Mouse (Mus musculus): ENCODE results near the gene Pom121l12. TPM values are rescaled to one million over a fixed set of nuclear protein-coding genes. Genes with fewer than 3 reads are reported as not detected.

The Pom121l12 gene
- total RNA-seq (2021), result not detected in 2 replicates
- long read RNA-seq, result 0 reads

DNA sequence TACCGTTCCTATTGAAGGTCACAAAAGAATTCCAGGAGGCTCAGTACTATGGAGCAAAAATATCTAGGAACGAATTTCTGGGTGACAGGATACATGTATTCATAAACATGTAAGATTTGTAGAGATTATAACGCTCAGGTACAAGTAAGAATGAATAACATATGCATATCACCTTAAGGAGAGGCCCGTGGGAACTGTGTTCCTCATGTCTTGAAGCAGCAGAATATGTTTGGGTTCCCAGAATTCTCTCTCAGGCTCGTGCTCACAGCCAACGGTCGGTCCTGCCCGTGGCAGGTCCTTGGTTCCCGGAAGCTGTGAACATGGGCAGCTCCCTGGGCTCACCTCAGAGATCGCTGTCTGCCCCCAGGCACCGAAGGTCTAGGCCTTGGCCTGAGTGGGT lies at the start of gene Pom121l12:
Gene Pom121l12, plus strand, starts transcription at position 301 of the 400 bp plus-strand sequence.
- DNase-seq, result no peak

DNA sequence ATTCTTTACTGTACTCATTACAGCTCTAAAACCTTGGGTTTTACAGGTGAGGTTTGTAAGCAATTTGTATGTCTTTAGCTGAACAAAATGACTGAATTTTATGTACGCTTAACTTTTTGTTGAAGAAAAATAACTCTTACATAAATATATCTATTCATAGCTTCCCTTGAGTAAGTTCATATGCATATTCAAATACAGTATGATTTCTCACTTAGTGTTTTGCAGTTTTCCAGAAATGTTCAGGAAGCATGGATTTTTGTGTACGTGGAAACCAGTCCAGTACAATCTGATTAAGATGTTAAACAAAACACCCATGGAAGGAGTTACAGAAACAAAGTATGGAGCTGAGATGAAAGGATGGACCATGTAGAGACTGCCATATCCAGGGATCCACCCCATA lies 12.8 kb downstream of the Pom121l12 start:
- no peak for DNase-seq
